Mouse (Mus musculus) small intestine, adult 2 months (tissue): Measurements from ENCODE around the gene Vmn2r9.

Experiments used
- CTCF ChIP-seq: fragments of 200-500 bp; IDR thresholded peaks from 2 replicates; pipeline ENCODE4 v1.5.1; 2012; ENCODE audit warnings: low read depth, mild to moderate bottlenecking, control low read depth, inconsistent platforms, low read length, moderate library complexity, mixed read lengths; ENCODE audit not compliant: insufficient replicate concordance, insufficient read length; ENCODE audit errors: extremely low read depth
- POLR2A ChIP-seq: fragments of 200-500 bp; IDR thresholded peaks from 2 replicates; pipeline ENCODE4 v1.6.1; 2012; ENCODE audit warnings: low read depth, mild to moderate bottlenecking, control low read depth, inconsistent platforms, low read length, moderate library complexity

DNA sequence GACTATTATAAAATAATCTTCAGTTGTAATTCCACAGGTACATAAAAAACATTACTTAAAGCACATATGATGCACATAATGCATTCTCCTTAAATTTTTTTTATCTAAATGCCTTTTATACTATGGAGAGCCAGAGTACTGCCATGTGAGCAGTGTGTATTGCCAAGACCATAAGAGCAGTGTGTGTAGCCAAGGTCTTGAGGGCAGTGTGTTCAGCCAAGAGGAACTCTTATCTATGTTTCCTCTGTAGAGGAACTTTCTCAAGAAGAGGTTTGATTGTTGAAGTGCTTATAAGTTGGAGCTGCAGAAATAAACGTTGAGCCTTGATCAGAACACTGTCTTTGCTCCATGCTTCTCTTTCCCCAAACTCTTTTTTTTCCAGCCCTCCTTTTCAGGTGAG is 2.9 kb downstream of the Vmn2r9 start:
- TF ChIP-seq POLR2A (no peak), CTCF (no peak)
